Mouse (Mus musculus) thymus, postnatal 10 days (tissue): ENCODE measurements around the gene Abhd2.

Experiments
- DNase-seq, 2 experiments: peaks; one replicate each; pipeline ENCODE4 v3.0.0; 2021; ENCODE audit warnings: low spot score in 2 of 2

Abhd2 gene

DNA sequence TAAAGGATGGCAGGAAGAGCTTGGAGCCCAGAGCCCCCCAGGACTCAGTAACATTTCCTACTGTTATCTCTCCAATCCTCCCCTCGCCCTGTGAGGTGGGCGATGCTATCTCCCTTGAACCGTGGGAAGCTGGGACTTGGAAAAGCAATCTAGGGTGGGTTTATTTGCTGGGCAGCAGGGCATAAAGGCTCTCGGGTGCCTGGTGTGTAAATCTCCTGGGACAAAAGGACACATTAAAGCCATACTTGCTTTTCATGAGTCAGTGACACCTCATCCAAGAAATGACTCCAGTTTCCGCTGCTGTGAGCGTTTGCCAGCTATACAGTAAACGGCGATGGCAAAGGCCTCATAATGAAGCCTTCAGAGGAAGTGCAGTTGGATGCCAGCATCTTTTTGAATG, 50.9 kb downstream of the Abhd2 start:
- no peak for DNase-seq

DNA sequence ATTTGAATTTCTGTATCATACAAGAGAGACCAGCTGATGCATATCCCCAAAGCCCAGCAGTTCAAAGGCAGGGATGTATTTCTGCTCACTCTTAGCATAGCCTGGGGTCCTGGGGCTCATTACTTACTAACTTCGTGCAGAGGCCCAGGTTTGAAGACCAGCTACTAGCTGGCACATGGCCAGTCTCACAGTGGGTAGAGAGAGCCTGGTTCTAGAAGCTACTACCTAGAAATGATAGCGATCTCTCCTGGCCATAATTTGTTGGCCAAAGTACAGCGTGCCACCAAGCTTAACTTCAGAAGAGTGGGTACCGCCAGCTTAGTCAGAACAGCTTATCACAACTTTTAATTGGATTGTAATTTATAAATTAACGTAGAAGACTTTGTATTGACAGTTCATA, 55.8 kb downstream of the Abhd2 start:
- DNase-seq = no peak

DNA sequence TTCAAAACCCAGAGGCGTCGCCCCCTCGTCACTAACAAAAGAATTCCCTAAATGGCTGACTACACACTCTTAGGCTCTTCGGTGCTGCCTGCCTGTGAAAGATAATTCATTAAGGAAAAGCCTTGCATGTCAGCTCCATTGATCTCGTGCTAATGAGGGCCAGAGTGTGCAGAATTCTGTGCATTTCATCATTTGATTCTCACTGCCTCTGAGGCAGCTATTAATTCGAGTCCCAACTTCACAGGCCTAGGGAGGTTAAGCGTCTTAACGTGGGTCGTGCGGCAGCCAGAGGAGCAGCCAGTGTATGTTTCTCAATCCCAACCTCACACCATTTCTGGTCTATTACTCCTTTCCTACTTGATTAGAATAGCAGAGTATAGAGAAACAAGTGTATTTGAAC, 58.2 kb downstream of the Abhd2 start:
- no peak for DNase-seq

DNA sequence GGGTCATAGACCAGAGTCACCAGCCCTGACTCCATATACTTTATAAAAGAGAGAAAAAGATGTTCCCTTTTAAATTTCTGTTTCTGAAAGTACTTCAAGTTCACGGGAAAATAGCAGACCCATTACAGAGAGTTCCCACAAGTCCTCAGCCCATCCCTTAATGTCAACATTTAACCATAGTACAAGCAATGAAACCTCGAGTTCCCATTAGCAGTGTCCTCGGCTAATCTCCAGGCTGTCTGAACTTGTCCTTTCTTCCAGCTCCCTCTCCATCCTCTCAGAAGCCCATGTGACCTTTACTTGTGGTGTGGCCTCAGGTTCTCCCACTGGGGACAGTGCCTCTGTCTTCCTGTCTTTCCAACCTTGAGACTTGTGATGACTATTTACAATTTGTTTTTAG, 60.4 kb downstream of the Abhd2 start:
- no peak for DNase-seq

DNA sequence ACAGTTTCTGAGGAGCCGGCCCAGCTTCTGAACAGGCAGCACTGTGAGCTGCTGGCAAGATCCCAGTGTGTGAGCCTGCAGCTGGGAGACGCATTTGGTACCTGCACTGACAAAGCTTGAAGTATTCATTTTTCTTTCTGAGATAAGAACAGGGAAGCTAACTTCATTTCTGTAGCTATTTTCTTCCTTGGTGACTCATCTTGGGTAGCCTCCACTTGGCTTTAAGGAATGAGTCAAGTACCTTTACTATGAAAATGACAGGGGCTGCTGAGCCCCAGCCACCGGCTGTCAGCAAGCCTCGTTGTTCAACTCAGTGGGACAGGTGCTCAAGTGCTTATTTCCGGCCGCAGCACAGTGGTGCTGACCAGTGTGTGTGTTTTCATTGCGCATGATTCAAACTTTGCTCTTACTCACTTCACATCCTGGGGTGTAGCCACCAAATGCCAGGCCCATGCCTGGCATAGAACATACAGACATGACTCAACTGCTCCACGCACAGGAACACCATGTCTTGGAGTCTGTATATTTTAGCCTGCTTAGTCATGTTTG, 63.4 kb downstream of the Abhd2 start:
- DNase-seq = no peak

DNA sequence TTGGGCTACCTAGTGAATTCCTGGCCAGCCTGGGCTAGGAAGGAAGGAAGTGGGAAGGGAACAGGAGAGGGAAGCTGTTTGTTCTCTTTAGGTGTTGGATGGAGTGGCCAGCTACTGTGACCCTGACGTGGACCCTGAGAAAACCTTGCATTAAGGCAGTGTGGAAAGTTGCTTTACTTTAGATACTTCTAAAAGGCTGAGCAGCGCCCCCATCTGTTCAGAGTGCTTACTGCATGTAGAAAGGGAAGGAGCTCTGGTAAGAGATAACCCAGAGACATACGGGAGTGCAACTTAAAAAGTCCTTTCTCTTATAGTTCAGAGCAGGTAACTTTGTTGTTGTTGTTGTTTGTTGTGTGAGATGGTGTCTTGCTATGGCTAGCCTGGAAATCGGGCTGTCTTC, 72.9 kb downstream of the Abhd2 start:
- peak; percentile 33 to 60 for DNase-seq

DNA sequence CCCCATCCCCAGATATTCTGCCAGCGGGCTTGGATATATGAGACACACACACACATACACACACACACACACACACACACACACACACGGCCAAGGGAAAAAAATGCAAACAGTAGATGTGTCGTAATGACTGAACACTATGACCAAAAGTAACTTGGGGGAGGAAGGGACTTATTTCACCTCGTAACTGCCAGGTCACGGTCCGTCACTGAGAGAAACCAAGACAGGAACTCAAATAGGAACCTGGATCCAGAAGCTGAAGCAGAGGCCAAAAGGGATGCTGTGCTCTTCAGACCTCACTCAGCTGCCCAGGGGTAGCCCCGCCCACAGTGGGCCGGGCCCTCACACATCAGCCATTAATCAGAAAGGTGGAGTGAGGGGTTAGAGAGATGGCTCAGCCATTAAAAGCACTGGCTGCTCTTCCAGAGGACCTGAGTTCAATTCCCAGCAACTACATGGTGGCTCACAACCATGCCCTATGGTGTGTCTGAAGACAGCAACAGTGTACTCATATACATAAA, 73.6 kb downstream of the Abhd2 start:
- DNase-seq = no peak

DNA sequence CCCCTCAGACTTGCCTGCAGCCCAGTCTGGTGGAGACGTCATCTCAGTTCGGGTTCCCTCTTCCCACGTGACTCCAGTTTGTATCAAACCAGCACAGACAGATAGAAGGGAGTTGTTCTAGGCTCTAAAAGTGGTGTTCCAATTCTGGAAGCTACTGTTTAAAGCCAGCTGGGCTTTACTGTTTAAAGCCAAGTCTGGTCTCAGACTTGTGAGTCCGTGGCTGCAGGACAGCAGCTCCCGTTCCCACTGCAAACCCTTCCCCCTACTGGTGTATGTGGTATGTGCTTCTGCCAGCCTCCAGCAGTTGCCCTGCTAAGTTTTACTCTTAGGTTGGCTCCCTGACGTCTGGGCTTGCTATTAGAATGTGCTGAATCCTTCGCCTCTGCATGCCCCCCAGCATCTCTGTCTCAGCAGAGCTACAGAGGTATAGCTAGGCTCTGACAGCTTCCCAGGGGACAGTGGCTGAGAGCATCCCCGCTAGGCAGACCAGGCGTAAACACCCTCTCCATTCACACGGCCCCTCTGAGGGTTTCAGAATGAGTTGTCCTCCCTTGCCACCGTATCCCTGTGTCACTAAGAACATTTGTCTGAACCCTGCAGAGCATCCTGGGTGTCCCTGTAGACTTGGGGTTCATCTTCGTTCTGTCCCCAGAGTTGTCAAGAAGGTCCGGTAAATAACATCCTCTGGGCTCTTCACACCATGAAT, 74.3 kb downstream of the Abhd2 start:
- DNase-seq = no peak

DNA sequence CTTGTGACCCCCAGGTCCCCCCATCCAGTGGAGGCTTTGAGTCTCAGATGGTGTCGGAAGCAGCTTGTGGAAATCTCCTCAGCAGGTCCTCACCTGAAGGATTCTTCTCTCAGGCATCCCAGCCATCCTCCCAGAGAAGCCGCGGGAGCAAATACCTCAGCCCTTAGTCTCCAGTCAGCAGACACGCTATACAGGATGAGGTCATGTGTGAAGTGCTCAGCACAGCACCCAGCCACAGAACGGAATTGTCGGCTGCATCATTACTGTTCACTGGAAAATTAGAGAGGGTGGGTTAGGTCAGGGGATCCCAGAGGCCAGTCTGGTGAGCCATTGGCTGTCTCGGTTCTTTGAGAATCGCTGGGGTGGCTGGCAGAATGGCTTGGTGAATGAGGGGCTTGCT, 75.8 kb downstream of the Abhd2 start:
- no peak for DNase-seq

DNA sequence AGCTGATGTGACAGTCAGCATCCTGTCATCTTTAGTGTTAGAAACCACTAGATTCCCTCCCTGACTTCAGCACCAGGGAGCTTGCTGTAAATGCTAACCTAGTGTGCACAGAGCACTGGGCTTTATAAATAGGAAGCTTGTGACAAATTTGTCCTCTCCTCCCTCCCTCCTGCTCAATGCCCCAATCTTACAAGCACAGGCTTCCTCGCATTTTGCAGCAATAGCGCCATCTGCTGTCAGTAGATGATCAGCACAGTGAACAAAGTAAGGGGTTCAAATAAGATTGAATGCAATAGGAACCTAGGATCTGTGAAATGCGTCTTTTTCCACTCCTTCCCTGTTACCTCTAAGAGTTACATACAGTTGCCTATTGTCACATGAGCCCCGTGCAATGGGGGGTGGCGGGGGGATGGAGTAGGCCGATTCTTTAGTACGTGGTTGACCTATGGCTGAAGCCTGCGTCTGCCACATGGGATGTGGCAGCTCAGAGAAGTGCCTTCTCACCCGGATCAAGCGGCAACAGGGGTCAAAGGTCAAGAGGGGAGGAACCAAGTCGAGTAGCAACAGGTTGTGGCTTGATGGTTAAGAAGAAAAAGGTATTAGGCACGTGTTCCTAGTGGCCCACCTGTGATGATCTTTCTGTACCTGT, 76.9 kb downstream of the Abhd2 start:
- DNase-seq = peak; percentile 41 to 79

DNA sequence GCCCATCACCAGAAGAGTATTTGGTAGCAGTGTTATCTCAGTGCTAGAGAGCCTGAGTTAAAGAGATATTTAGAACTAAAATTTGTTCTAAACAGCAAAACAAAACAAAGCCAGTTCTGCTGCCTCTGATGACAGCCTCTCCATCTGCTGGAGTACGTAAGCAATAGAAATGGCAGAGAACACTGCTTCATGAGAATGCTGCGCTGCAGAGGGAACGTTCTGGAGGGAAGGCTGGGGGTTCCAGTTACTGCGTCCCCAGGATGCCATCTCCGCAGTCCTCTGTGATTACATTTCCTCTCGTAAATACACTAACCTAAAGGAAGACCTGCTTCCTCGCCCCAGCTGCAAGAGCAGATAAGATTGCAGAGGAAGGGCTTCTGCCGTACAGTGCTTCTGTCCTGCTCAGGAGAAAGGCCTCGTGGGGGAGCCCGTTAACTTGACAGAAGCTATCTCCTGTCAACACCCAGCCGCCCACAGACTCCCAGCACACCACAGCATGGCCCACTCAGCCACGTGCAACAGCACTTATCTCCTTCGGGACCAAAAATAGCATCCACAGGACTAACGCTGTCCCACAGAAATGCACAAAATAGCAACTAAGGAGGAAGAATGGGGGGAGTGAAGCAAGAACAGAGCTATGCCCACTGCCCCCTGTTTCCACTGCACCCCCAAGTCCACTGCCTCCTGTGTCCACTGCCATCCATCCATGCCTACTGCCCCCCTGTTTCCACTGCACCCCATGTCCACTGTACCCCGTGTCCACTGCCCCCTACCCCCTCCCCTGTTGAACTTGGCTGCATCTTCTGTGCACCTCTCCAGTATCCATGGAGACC, 85.6 kb downstream of the Abhd2 start:
- DNase-seq = peak; percentile 67 to 70

DNA sequence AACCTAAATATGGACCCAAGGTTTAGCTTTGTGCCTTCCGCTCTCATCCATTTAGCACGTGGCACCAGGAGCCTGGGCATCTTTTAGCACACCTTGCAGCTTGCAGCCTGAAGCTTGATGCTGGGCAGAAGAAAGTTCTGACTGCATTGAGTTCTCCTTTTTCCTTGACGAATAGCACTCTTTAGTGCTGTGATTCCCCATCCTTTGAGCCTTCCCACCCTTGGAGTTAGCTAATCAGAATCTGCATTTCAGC, 86.1 kb downstream of the Abhd2 start:
- no peak for DNase-seq

DNA sequence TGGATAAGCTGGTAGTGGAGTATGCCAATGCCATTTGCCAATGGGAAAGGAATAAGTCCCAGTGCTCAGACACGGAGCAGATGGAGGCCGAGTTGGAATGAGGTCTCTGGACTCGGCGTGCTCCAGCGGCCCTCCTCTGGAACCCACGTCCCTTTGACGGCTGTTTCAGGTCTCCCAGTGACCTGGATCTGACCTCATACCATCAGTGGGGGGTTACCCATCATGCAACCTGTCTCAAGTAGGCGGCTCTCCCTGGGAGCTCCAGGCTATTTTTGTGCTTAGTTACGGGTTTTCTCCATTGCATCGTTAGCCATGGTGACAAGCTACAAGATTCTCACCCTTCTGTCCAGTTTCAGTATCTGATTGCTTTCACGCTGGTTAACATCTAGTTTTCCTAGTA, 87.1 kb downstream of the Abhd2 start:
- no peak for DNase-seq

DNA sequence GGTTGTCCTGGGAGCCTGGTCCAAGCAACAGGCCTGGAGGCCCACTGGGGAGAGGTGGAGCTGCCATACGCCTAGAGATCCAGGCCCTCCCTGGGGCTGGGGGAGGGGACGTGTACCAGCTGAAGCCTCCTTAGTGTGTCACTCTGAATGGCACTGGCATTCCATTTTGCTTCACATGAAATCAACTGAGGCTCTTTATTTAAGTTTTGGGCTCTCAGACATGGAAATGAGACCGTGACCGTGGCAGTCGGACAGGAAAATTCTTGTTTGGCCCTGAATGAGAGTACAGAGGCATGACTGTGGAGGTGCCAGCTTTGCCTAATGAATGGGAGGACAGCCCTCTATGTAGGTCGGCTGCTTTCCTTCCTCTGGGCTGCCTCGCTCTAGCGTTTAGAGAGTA, 89.2 kb downstream of the Abhd2 start:
- peak in 1 of 2 experiments; percentile 22 for DNase-seq

DNA sequence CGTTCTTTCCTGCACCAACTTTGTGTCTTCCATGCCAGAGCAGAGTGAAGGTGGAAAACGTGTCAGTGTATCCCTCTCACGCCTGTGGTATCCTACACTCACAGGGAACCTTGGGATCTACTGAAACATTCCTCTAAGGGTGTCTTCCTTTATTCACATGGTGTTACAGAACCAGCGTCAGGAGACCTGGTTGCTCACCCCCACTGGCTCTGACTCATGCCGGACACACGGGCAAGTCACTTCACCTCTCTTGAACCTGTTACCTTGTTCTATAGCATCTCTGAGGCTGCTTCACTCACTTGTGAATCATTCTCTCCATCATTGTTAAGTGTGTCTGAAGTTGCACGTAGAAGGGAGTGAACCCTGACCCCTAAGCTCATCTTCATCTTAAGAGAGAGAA, 89.8 kb downstream of the Abhd2 start:
- DNase-seq = no peak

DNA sequence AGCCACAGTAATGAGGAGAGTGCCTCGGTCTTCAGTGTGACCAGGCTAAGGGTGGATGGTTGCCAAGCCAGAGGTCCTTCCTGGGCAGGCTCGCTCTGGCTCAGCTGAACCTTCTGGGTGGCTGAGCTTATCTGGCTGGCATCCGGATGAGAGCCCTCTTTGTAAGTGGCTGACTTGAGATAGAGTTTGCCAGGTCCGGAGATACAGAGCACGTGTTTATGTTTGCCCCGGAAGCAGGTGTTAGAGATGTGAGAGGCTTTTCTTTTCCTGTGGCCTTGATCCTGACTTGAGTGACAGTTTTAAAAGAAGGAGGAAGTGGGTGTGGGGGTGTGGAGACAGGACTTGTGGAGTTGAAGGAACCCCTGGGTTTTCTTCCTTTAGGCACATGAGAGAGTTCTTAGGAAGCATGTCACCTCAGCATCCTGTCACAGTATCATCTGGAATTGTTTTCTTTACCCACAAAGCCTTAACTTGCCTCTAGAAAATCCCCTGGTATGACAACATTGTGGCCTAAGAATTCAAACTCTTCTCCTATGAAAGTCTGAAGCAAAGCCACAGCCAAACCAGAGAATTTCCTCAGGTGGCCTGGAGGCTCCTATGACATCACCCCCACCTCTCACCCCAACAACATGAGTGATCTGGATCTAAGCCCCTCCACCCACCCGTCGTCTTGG, 90.5 kb downstream of the Abhd2 start:
- peak; percentile 73 to 77 for DNase-seq

DNA sequence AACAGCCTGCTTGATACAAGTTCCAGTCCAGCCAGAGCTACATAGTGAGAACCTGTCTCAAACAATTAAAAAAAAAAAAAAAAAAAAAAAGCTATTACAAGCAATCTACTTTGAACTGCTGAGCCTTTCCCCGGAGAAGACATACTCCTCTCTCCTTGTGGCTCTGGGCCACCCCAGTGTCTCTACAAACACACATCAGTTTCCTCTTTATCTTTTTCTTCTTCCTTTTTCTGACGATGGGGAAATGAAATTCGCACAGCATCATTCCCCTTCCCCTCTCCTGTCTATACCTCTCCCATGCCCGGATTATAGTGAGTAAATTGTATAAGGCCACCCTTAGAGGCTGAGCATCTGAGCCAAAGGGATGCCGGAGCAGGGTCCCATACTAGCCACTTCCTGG, 95.7 kb downstream of the Abhd2 start:
- no peak for DNase-seq

DNA sequence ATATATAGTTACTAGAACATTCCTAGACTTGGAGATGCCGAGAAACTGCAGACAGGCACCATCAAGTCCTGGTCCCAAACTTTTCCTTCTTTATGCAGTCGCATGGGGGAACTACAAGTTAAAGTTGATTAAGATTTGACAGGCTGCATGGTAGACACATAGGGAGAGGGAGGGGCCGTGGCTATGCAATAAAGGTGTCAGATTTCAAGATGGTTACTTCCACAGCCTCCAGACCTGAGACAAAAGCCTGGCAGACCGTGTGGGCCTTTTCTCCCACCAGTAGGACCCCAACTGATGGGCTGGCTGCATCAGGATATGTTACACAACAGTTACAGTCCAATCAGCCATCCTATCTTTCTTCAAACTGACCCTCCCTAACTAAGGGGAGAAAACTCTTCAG, 96.4 kb downstream of the Abhd2 start:
- no peak for DNase-seq

DNA sequence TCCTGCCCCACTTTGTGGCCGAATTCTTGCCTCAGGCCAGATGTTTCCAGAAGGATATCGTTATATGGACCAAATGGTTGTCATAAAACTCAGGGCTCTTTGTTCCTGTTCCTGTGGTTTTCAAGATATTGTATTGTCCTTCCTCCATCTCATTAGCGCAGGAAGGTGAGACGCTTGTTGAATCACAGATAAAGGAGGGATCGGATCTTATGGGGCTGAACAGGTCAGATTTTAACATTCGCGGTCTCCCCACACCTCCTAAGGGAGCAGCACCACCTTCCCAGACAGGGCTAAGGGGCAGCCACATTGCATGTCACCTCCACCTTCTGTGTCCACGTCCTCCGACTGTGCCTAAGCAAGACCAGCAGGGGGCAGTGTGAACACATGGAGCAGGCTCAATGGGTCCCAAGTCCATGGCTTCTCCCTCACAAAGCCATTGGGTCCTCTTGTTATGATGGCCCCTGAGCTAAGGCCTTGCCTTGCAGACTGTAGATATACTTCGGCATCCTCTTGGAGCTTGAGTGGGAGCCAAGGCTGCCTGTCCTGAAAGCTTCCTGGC, 98.4 kb downstream of the Abhd2 start:
- DNase-seq = peak; percentile 71 to 91

DNA sequence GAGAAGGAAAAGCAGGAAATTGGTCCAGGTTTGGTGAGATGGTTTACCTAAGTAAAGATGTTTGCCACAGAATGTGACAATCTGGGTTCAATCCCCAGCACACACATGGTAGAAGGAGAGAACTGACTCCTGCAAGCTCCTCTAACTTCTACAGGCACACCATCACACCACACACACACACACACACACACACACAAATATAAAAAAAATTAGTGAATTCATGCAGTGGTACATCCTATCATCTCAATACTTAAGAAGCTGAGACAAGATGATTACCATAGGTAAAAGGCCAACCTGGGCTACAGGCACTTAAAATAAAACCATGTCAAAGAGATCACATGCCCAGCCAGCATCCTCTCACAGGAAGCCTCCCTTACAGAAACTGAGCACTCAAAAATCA, 101.0 kb downstream of the Abhd2 start:
- DNase-seq = no peak

DNA sequence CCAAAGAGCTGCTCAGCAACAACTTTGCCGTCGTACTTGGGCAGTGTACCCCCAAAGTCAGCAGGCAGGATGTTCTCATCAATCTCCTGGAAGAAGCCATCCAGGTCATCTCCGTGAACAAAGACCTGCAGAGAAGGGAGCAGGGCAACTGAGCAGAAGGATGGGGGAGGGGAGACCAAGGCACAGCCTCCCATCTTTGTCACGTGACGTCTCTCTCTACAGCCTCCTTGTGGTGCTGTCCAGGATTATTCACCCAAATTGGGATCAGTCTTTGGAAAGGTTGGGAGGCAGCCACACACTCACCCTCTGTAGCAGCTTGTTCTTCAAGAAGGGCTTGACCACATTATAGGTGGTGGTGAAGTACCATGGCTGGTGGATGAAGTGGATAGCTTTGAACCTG, 102.6 kb downstream of the Abhd2 start:
- DNase-seq = no peak
